Mouse (Mus musculus): ENCODE results near the gene Ghsr.
"Not testable (repeated sequence)": the region's sequence is repeated elsewhere in the genome, so short reads cannot be mapped to it uniquely, and the experiment has no call there.

The Ghsr gene

GRCm38 (mm10) chr3:27371276-27371621 is at the start of gene Ghsr:
TSS of gene Ghsr (plus strand) at chr3:27371351.
- no peak for DNase-seq (ENCODE audit: low spot score)

GRCm38 (mm10) chr3:27322591-27322990 is 48.6 kb upstream of the Ghsr start:
- DNase-seq (ENCODE audit: low spot score) = no peak

- no peak for DNase-seq (ENCODE audit: low spot score)
These were observed 47.6 kb upstream of the Ghsr start for GRCm38 (mm10) chr3:27323551-27323950.

GRCm38 (mm10) chr3:27326633-27327191 is 44.4 kb upstream of the Ghsr start:
- no peak for DNase-seq (ENCODE audit: low spot score)

- no peak for DNase-seq (ENCODE audit: low spot score)
These were observed 40.4 kb upstream of the Ghsr start for GRCm38 (mm10) chr3:27330706-27331105.

GRCm38 (mm10) chr3:27338437-27338836 is 32.7 kb upstream of the Ghsr start:
- peak; percentile 24 for DNase-seq (ENCODE audit: low spot score)

- no peak for DNase-seq (ENCODE audit: low spot score)
These were observed 32.3 kb upstream of the Ghsr start for GRCm38 (mm10) chr3:27338887-27339286.

GRCm38 (mm10) chr3:27340757-27341156 is 30.4 kb upstream of the Ghsr start:
- DNase-seq (ENCODE audit: low spot score) = no peak

- DNase-seq (ENCODE audit: low spot score) = no peak
These were observed 28.7 kb upstream of the Ghsr start for GRCm38 (mm10) chr3:27342462-27342861.

GRCm38 (mm10) chr3:27345526-27345925 is 25.6 kb upstream of the Ghsr start:
- DNase-seq (ENCODE audit: low spot score) = no peak

GRCm38 (mm10) chr3:27348462-27348861 is 22.7 kb upstream of the Ghsr start:
- peak; percentile 76 for DNase-seq (ENCODE audit: low spot score)

GRCm38 (mm10) chr3:27351105-27351504 is 20.0 kb upstream of the Ghsr start:
- no peak for DNase-seq (ENCODE audit: low spot score)

- DNase-seq (ENCODE audit: low spot score) = no peak
These were observed 11.9 kb upstream of the Ghsr start for GRCm38 (mm10) chr3:27359100-27359720.

GRCm38 (mm10) chr3:27370125-27370524 is 1.0 kb upstream of the Ghsr start:
- DNase-seq (ENCODE audit: low spot score) = no peak

- no peak for DNase-seq (ENCODE audit: low spot score)
These were observed 422 bp upstream of the Ghsr start for GRCm38 (mm10) chr3:27370582-27371275.

GRCm38 (mm10) chr3:27371725-27372650 is 837 bp downstream of the Ghsr start:
- no peak for DNase-seq (ENCODE audit: low spot score)

GRCm38 (mm10) chr3:27374396-27374795 is 3.2 kb downstream of the Ghsr start:
- DNase-seq (ENCODE audit: low spot score) = no peak

- no peak for DNase-seq (ENCODE audit: low spot score)
These were observed 6.8 kb downstream of the Ghsr start for GRCm38 (mm10) chr3:27377935-27378334.

- DNase-seq (ENCODE audit: low spot score) = no peak
These were observed 13.7 kb downstream of the Ghsr start for GRCm38 (mm10) chr3:27384836-27385235.

- no peak for DNase-seq (ENCODE audit: low spot score)
These were observed 18.8 kb downstream of the Ghsr start for GRCm38 (mm10) chr3:27389923-27390322.

GRCm38 (mm10) chr3:27400996-27401395 is 29.8 kb downstream of the Ghsr start:
- DNase-seq (ENCODE audit: low spot score) = not testable (repeated sequence)

GRCm38 (mm10) chr3:27406440-27406839 is 35.3 kb downstream of the Ghsr start:
- DNase-seq (ENCODE audit: low spot score) = no peak

- DNase-seq (ENCODE audit: low spot score) = no peak
These were observed 37.4 kb downstream of the Ghsr start for GRCm38 (mm10) chr3:27408564-27408963.
